In genomic region chr10:84706543-84706942, GRCm38 (mm10) we compare ENCODE assay signal across 26 mouse cellular contexts. TPM values are rescaled to one million over a fixed set of nuclear protein-coding genes. Genes with fewer than 3 reads are reported as not detected.
DNase-seq lines count a peak whose midpoint lies in the region; ATAC-seq and TF ChIP-seq lines count a peak whose summit lies in the region.
"Had no signal": no experiment of that assay in that cellular context is flagged by ENCODE, and none has a peak within 500 bp of the region (broad histone marks: within the 10 kb centered on the region; RNA-seq: fewer than 3 reads in every experiment).

No protein-coding gene starts in this region.

- no peak for TF ChIP-seq CTCF in lung, embryonic 14.5 days (IDR thresholded peaks at IDR 0.05; ENCODE audit: low read depth)
- TF ChIP-seq CTCF in midbrain, postnatal 0 days (IDR thresholded peaks at IDR 0.05), result no peak

- no peak overlapping the region for H3K9ac ChIP-seq in embryonic facial prominence, embryonic 14.5 days (ENCODE audit: low read depth, low read length)
- no peak overlapping the region for H3K9ac ChIP-seq in heart, embryonic 15.5 days
- H3K9ac ChIP-seq in lung, embryonic 14.5 days, result no peak overlapping the region
- H3K9ac ChIP-seq in midbrain, embryonic 14.5 days (replicated peaks; ENCODE audit: low read length), result no peak overlapping the region
- H3K9ac ChIP-seq in midbrain, postnatal 0 days (replicated peaks; ENCODE audit: low read length, poor library complexity, severe bottlenecking), result no peak overlapping the region
- H3K9ac ChIP-seq: embryonic facial prominence, embryonic 12.5 days; forebrain, embryonic 13.5 days; kidney, embryonic 15.5 days had no signal

- H3K36me3 ChIP-seq in embryonic facial prominence, embryonic 14.5 days (ENCODE audit: control insufficient read depth, insufficient read depth, low read length), result peaks cover 15% of the 10 kb centered on the region
- H3K36me3 ChIP-seq in embryonic facial prominence, embryonic 10.5 days (replicated peaks), result peaks cover 33% of the 10 kb centered on the region
- H3K36me3 ChIP-seq in heart, embryonic 15.5 days, result no peaks in the 10 kb centered on the region; the same call in 1 of the 2 replicates
- H3K36me3 ChIP-seq in lung, embryonic 14.5 days (ENCODE audit: insufficient read depth), result peaks cover 17% of the 10 kb centered on the region
- peaks cover 6% of the 10 kb centered on the region; the same call in 1 of the 2 replicates for H3K36me3 ChIP-seq in midbrain, embryonic 14.5 days (ENCODE audit: control insufficient read depth, insufficient read depth, low read length)
- H3K36me3 ChIP-seq in midbrain, postnatal 0 days (ENCODE audit: insufficient read depth, low read length), result peaks cover 8% of the 10 kb centered on the region

- H3K4me2 ChIP-seq in embryonic facial prominence, embryonic 14.5 days (ENCODE audit: low read depth, low read length), result no peak overlapping the region
- no peak overlapping the region for H3K4me2 ChIP-seq in heart, embryonic 15.5 days
- no peak overlapping the region for H3K4me2 ChIP-seq in lung, embryonic 14.5 days
- H3K4me2 ChIP-seq in midbrain, embryonic 14.5 days (ENCODE audit: low read length), result no peak overlapping the region
- H3K4me2 ChIP-seq in midbrain, postnatal 0 days (ENCODE audit: low read depth, low read length, poor library complexity, severe bottlenecking), result no peak overlapping the region
- H3K4me2 ChIP-seq: embryonic facial prominence, embryonic 12.5 days; forebrain, embryonic 13.5 days; kidney, embryonic 15.5 days; liver, embryonic 12.5 days had no signal

- no peak overlapping the region for H3K4me3 ChIP-seq in embryonic facial prominence, embryonic 14.5 days (ENCODE audit: low read depth, low read length)
- H3K4me3 ChIP-seq in embryonic facial prominence, embryonic 10.5 days, result no peak overlapping the region
- no peak overlapping the region for H3K4me3 ChIP-seq in heart, embryonic 15.5 days
- no peak overlapping the region for H3K4me3 ChIP-seq in lung, embryonic 14.5 days (ENCODE audit: low read depth, low read length)
- no peak overlapping the region for H3K4me3 ChIP-seq in midbrain, embryonic 14.5 days (replicated peaks; ENCODE audit: low read depth, low read length)
- no peak overlapping the region for H3K4me3 ChIP-seq in midbrain, postnatal 0 days (ENCODE audit: low read depth, low read length)
- H3K4me3 ChIP-seq: embryonic facial prominence, embryonic 12.5 days; erythroblast, embryonic 14.5 days; forebrain, embryonic 13.5 days; kidney, embryonic 15.5 days; liver, embryonic 12.5 days had no signal

- H3K27ac ChIP-seq in embryonic facial prominence, embryonic 14.5 days (replicated peaks; ENCODE audit: low read depth, low read length), result no peak overlapping the region
- H3K27ac ChIP-seq in embryonic facial prominence, embryonic 10.5 days (replicated peaks), result no peak overlapping the region
- H3K27ac ChIP-seq in heart, embryonic 15.5 days, result peak overlapping the region; percentile 74
- no peak overlapping the region for H3K27ac ChIP-seq in lung, embryonic 14.5 days (ENCODE audit: low read depth)
- H3K27ac ChIP-seq in midbrain, embryonic 14.5 days (replicated peaks; ENCODE audit: low read depth, low read length), result no peak overlapping the region
- H3K27ac ChIP-seq in midbrain, postnatal 0 days (ENCODE audit: low read depth, low read length), result no peak overlapping the region
- H3K27ac ChIP-seq: embryonic facial prominence, embryonic 12.5 days; forebrain, embryonic 13.5 days; kidney, embryonic 15.5 days; liver, embryonic 12.5 days had no signal

- H3K27me3 ChIP-seq in embryonic facial prominence, embryonic 14.5 days (replicated peaks; ENCODE audit: control insufficient read depth, insufficient read depth, low read length), result no peaks in the 10 kb centered on the region
- peaks cover 10% of the 10 kb centered on the region for H3K27me3 ChIP-seq in embryonic facial prominence, embryonic 10.5 days (replicated peaks; ENCODE audit: low read depth, poor library complexity, severe bottlenecking)
- H3K27me3 ChIP-seq in heart, embryonic 15.5 days, result no peaks in the 10 kb centered on the region
- no peaks in the 10 kb centered on the region for H3K27me3 ChIP-seq in lung, embryonic 14.5 days (ENCODE audit: insufficient read depth, low read length)
- 0 out of 2 replicates have a peak, but pooled peaks cover 5% of the 10 kb centered on the region for H3K27me3 ChIP-seq in midbrain, embryonic 14.5 days (ENCODE audit: control insufficient read depth, insufficient read depth, low read length)
- no peaks in the 10 kb centered on the region for H3K27me3 ChIP-seq in midbrain, postnatal 0 days (ENCODE audit: insufficient read depth, low read length)
- H3K27me3 ChIP-seq: embryonic facial prominence, embryonic 12.5 days; kidney, embryonic 15.5 days; liver, embryonic 12.5 days had no signal

- DNase-seq in embryonic facial prominence, embryonic 14.5 days (ENCODE audit: low spot score), result peak; percentile 25
- DNase-seq in embryonic facial prominence, embryonic 10.5 days (ENCODE audit: low spot score), result no peak
- DNase-seq in heart, postnatal 4 days, result no peak
- peak; percentile 36 for DNase-seq in lung, embryonic 14.5 days
- DNase-seq in lung, postnatal 14 days, result no peak
- peak; percentile 59 for DNase-seq in midbrain, embryonic 14.5 days
- DNase-seq in midbrain, postnatal 0 days (ENCODE audit: low spot score), result no peak
- DNase-seq: adrenal gland, adult 8-10 months; cerebellum, adult 18-20 months; cerebellum, postnatal 14 days; gastrocnemius, postnatal 36 days; kidney, adult 11 months; kidney, postnatal 36 days; layer of hippocampus, postnatal 36 days; thymus, adult 18-20 months; thymus, postnatal 36 days had no signal

- peak; percentile 63; the same call in 1 of the 2 replicates for ATAC-seq in embryonic facial prominence, embryonic 14.5 days (ENCODE audit: low read depth)
- no peak for ATAC-seq in heart, embryonic 15.5 days (replicated peaks; ENCODE audit: insufficient number of reproducible peaks, insufficient read depth, low FRiP score, low read depth)
- ATAC-seq in lung, embryonic 14.5 days (ENCODE audit: insufficient read depth), result no peak
- ATAC-seq in midbrain, embryonic 14.5 days (ENCODE audit: low FRiP score, low TSS enrichment), result no peak
- ATAC-seq in midbrain, postnatal 0 days (ENCODE audit: low FRiP score), result no peak
- ATAC-seq: activated CD4-positive, CD25-positive, alpha-beta regulatory T cell, adult 4 months; forebrain, embryonic 13.5 days; liver, embryonic 12.5 days had no signal

- no peaks in the 10 kb centered on the region for H3K9me3 ChIP-seq in embryonic facial prominence, embryonic 14.5 days (ENCODE audit: control insufficient read depth, low read length)
- H3K9me3 ChIP-seq in embryonic facial prominence, embryonic 10.5 days, result no peaks in the 10 kb centered on the region
- no peaks in the 10 kb centered on the region for H3K9me3 ChIP-seq in heart, embryonic 15.5 days (replicated peaks)
- H3K9me3 ChIP-seq in lung, embryonic 14.5 days (ENCODE audit: low read depth, low read length), result no peaks in the 10 kb centered on the region
- H3K9me3 ChIP-seq in midbrain, embryonic 14.5 days (ENCODE audit: control insufficient read depth, low read length), result no peaks in the 10 kb centered on the region
- no peaks in the 10 kb centered on the region for H3K9me3 ChIP-seq in midbrain, postnatal 0 days (ENCODE audit: low read length)
- H3K9me3 ChIP-seq: embryonic facial prominence, embryonic 12.5 days; forebrain, embryonic 13.5 days; kidney, embryonic 15.5 days; liver, embryonic 12.5 days had no signal

- H3K4me1 ChIP-seq in embryonic facial prominence, embryonic 14.5 days (ENCODE audit: control insufficient read depth, insufficient read depth, low read length), result peaks cover 5% of the 10 kb centered on the region; the same call in 1 of the 2 replicates
- H3K4me1 ChIP-seq in embryonic facial prominence, embryonic 10.5 days, result peaks cover 25% of the 10 kb centered on the region; the same call in 1 of the 2 replicates
- H3K4me1 ChIP-seq in heart, embryonic 15.5 days (replicated peaks), result peaks cover 18% of the 10 kb centered on the region
- H3K4me1 ChIP-seq in lung, embryonic 14.5 days (ENCODE audit: insufficient read depth), result no peaks in the 10 kb centered on the region
- H3K4me1 ChIP-seq in midbrain, embryonic 14.5 days (ENCODE audit: control insufficient read depth, insufficient read depth, low read length), result peaks cover 51% of the 10 kb centered on the region
- peaks cover 3% of the 10 kb centered on the region; the same call in 1 of the 2 replicates for H3K4me1 ChIP-seq in midbrain, postnatal 0 days (ENCODE audit: insufficient read depth, low read length)

- whole genome bisulfite sequencing in embryonic facial prominence, embryonic 14.5 days, result 39% methylated on average over 8 of the region's 8 CpGs
- 61% methylated on average over 8 of the region's 8 CpGs for WGBS in embryonic facial prominence, embryonic 10.5 days
- WGBS in heart, embryonic 15.5 days, result 63% methylated on average over 8 of the region's 8 CpGs
- 26% methylated on average over 8 of the region's 8 CpGs for WGBS in lung, embryonic 14.5 days
- 15% methylated on average over 8 of the region's 8 CpGs for WGBS in midbrain, embryonic 14.5 days
- 31% methylated on average over 8 of the region's 8 CpGs for WGBS in midbrain, postnatal 0 days

RNA-seq across cellular contexts. Expression of gene Rfx4, which starts 49.3 kb away (rescaled TPM):
- 0.15 and 0.50 TPM in 2 replicates for polyA plus RNA-seq in embryonic facial prominence, embryonic 14.5 days (2014; fragmentation: Nextera tagmentation; extraction: Ambion mirVana)
- 3.8 and 15.5 TPM in 2 replicates for polyA plus RNA-seq in embryonic facial prominence, embryonic 10.5 days (2016; fragmentation: Nextera tagmentation; extraction: Ambion mirVana)
- polyA plus RNA-seq in heart, embryonic 15.5 days (2015; fragmentation: Nextera tagmentation; extraction: Ambion mirVana), result 0.04 TPM in 1 of 2 replicates, not detected in the other
- not detected for total RNA-seq in heart, postnatal 4 days (2021)
- polyA plus RNA-seq in lung, embryonic 14.5 days (2014; fragmentation: Nextera tagmentation; extraction: Ambion mirVana), result not detected in 2 replicates
- 16.2 and 25.1 TPM in 2 replicates for polyA plus RNA-seq in midbrain, embryonic 14.5 days (2014; fragmentation: Nextera tagmentation; extraction: Ambion mirVana)
- total RNA-seq in midbrain, postnatal 0 days (2014; rRNA removed), result 12.6 and 15.0 TPM in 2 replicates
- polyA plus RNA-seq in midbrain, postnatal 0 days (2015; fragmentation: Nextera tagmentation; extraction: Ambion mirVana), result 10.2 and 11.6 TPM in 2 replicates
- total RNA-seq: gastrocnemius, adult 18-20 months; gastrocnemius, postnatal 36 days had no signal
- polyA plus RNA-seq: activated CD4-positive, CD25-positive, alpha-beta regulatory T cell, adult 4 months; erythroblast, embryonic 14.5 days; liver, embryonic 12.5 days; small intestine, adult 2 months; stomach, embryonic 16.5 days had no signal

Comparison
In these comparisons a context has a peak if more than half of its experiments do, and no peak if none do; other contexts are left out.
1. DNase-seq: peak in embryonic facial prominence, embryonic 14.5 days (single experiment), lung, embryonic 14.5 days (single experiment) and midbrain, embryonic 14.5 days (single experiment); none in embryonic facial prominence, embryonic 10.5 days (single experiment), heart, postnatal 4 days (single experiment), lung, postnatal 14 days (single experiment) and midbrain, postnatal 0 days (single experiment).